ENCODE assay signal across 1 mouse cellular context in the genomic region with DNA sequence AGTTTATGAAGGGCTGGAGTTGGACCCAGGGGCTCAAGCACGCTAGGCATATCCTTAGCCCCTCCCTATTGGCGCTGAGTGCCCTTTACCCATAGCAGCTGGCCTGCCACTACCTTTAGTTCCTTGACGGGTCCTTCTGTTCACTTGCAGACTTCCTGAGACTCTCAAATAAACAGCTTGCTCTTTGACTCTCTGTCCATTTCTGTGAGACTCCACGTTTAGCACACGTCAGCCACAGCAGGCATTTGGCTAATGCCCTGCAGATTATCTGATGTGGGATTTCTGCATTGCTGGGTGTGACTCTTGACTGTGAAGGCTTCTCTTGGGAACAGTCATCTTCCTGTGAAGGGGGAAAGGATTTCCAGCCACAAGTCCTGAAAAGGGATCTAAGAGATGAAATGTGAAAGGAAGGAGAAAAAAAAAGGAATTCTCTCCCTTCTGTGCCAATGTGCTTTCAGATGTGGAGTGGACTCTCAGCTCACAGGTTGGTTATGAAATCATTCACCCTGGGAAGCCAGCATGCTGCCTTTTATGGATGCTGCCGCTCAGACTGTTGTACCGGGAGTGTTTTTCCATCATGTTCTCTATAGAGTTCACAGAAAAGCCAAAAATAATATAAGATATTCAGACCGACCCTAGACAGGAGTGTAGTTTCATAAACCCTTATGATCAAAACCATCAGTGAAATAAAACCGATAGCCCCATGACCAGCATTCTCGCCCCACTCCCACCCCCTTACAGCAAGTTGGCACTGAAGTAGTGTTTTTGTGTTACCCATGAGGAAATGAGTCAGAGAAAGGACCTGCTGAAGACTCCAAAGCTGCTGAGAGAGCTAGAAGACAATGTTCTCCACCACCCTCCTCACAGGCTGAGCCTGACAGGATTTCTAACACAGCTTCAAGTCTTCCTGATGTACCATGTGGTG.
TF ChIP-seq lines count a peak whose summit lies in the region.

No protein-coding gene starts in this region.

TF ChIP-seq in myocyte, 11 proteins besides CTCF, POLR2A, EP300 and RAD21 (continued from another document):
- TF ChIP-seq MYOD1 (IDR thresholded peaks at IDR 0.05; ENCODE audit: control insufficient read depth in 1 of 3, insufficient read length in 2 of 3, low read depth in 2 of 3) = no peak
- no peak for TF ChIP-seq TCF12 (IDR thresholded peaks at IDR 0.05; ENCODE audit: insufficient read depth, poor library complexity, severe bottlenecking)
